Mouse (Mus musculus) forebrain, embryonic 11.5 days (tissue): ENCODE results near the gene Acp4. TPM values are rescaled to one million over a fixed set of nuclear protein-coding genes. Genes with fewer than 3 reads are reported as not detected.

Experiments used
- ATAC-seq: fragments of 200-750 bp; cut with Nextera tagmentation; replicated peaks from 2 replicates; pipeline ENCODE4 v1.8.0; 2017; ENCODE audit warnings: moderate TSS enrichment; ENCODE audit not compliant: low FRiP score
- DNase-seq: peaks from one replicate; pipeline ENCODE4 v3.0.0-alpha.2; 2017; ENCODE audit warnings: low spot score
- H3K27ac ChIP-seq: fragments of 300-500 bp; sonication (generic); 2 replicates; pipeline ENCODE4 v1.5.1; 2014; ENCODE audit warnings: low read depth, low read length
- H3K27me3 ChIP-seq: fragments of 300-500 bp; sonication (generic); 2 replicates; pipeline ENCODE4 v1.6.1; 2014; ENCODE audit warnings: mild to moderate bottlenecking, low read length, mixed read lengths; ENCODE audit not compliant: control insufficient read depth, insufficient read depth
- H3K36me3 ChIP-seq: fragments of 300-500 bp; sonication (generic); 2 replicates; pipeline ENCODE4 v1.6.1; 2014; ENCODE audit warnings: mild to moderate bottlenecking, low read length, moderate library complexity, mixed read lengths; ENCODE audit not compliant: control insufficient read depth, insufficient read depth
- H3K4me1 ChIP-seq: fragments of 300-500 bp; sonication (generic); replicated peaks from 2 replicates; pipeline ENCODE4 v1.6.1; 2014; ENCODE audit warnings: low read length, mixed read lengths; ENCODE audit not compliant: control insufficient read depth, insufficient read depth
- H3K4me2 ChIP-seq: fragments of 300-500 bp; sonication (generic); 2 replicates; pipeline ENCODE4 v1.6.1; 2014; ENCODE audit warnings: low read depth, mild to moderate bottlenecking, low read length, moderate library complexity, mixed read lengths; ENCODE audit not compliant: severe bottlenecking
- H3K4me3 ChIP-seq: fragments of 300-500 bp; sonication (generic); 2 replicates; pipeline ENCODE4 v1.5.1; 2014; ENCODE audit warnings: low read depth, low read length
- H3K9ac ChIP-seq: fragments of 300-500 bp; sonication (generic); 2 replicates; pipeline ENCODE4 v1.6.1; 2014; ENCODE audit warnings: low read length
- H3K9me3 ChIP-seq: fragments of 300-500 bp; sonication (generic); 2 replicates; pipeline ENCODE4 v1.6.1; 2016; ENCODE audit warnings: low read length, mixed read lengths; ENCODE audit not compliant: control insufficient read depth
- WGBS: fragments of 180-500 bp; shearing (Covaris S2); extraction: QIAGEN DNeasy Blood & Tissue Kit; methylation state at CpG from one replicate; pipeline ENCODE4 v1.1.7; 2014; 5-methylcytosine and 5-hydroxymethylcytosine counted together
- polyA plus RNA-seq: library from polyadenylated mRNA; unstranded; fragments of >200 nt; fragmentation: Nextera tagmentation; extraction: Ambion mirVana; gene quantifications from 2 replicates; pipeline ENCODE4 v1.2.1, GENCODE M21; 2014

The Acp4 gene
- polyA plus RNA-seq, 1 experiment from 2014 or later = not detected

DNA sequence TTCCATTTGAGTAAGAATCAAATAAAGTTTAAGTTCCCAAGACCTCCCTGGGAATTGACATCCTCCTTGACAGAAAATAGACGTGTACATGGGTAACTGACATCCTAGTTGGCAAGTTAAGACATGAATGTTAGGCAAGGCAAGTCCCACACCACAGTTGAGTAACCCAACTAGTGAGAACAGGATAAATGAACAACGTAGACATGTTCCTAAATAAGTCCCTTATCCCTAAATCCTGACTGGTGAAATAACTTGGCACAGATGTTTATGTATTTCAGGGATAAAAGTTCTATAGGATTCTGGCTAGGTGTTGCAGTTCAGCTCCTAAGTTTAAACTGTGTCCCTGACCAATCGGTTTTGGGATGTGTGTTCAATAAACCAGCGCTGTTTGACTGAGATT lies 33.8 kb upstream of the Acp4 start:
- WGBS = 81% methylated on average over 4 of the region's 4 CpGs
- H3K9ac ChIP-seq = no peak overlapping the region
- H3K27ac ChIP-seq = no peak overlapping the region
- H3K4me2 ChIP-seq = no peak overlapping the region
- ATAC-seq (no peak), DNase-seq (no peak)
- no peaks in the 10 kb centered on the region for H3K36me3 ChIP-seq
- no peak overlapping the region for H3K4me3 ChIP-seq
- no peaks in the 10 kb centered on the region for H3K4me1 ChIP-seq
- H3K27me3 ChIP-seq = no peaks in the 10 kb centered on the region
- no peaks in the 10 kb centered on the region for H3K9me3 ChIP-seq

DNA sequence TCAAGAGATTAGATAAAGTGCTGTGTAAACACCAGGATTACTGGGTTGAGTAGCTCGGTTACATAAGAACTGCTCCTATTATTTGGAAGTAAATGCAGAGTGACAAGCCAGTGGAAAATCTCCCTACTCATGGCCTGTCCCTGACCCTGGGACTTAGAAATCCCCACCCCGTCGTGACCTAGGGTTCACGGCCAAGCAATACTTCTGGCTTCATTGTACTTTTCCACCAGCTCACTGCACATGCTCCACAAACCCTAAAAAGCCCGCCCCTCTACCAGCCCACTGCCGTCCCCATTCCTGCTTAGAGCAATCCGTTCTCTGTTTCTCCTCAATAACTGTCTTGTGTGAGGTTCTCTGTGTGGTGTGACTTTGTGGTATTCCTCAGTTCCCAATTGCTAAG lies 30.6 kb upstream of the Acp4 start:
- H3K4me3 ChIP-seq = no peak overlapping the region
- ATAC-seq (no peak), DNase-seq (no peak)
- no peaks in the 10 kb centered on the region for H3K4me1 ChIP-seq
- WGBS = 76% methylated on average over 7 of the region's 7 CpGs
- H3K4me2 ChIP-seq = no peak overlapping the region
- H3K27me3 ChIP-seq = no peaks in the 10 kb centered on the region
- H3K9ac ChIP-seq = no peak overlapping the region
- no peaks in the 10 kb centered on the region for H3K36me3 ChIP-seq
- H3K27ac ChIP-seq = no peak overlapping the region
- H3K9me3 ChIP-seq = no peaks in the 10 kb centered on the region

DNA sequence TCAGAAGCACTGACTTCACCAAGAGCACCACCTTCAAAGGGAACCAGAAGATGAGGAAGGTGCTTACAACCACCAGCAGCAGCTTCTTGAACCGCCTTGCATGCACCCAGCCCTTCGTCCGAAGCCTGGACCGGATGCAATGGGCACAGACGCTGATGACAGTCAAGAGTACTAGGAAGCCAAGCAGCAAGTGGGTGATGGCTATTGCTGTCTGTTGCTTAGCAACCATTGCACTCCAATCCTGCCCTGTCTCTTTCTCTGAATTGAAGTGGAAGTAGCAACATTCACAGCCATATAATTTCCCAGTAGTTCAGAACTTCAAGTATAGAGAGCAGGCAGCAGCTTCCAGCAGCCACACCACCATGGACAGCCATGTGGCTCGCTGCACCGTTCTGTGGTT lies 24.4 kb upstream of the Acp4 start:
- no peak for DNase-seq

DNA sequence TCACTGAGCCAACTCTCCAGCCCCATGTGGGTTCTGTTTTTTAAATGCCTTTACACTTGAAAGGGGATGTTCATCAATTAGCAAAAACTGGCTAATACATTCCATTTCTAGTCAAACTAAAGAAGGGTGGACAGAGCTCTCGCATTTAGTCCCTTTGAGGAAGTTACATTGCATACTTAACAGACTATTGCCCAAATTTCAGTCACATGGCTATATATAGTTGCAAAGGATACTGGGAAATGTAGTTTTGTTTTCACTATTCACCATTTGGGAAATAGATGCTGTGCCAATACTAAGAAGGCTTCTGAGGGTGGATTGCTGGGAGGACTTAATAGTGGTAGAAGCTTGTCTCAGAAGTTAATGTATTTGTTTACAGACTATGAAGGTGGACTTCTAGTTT lies 23.8 kb upstream of the Acp4 start:
- Histone ChIP-seq H3K4me3 (no peak overlapping the region), H3K4me1 (no peaks in the 10 kb centered on the region), H3K9ac (no peak overlapping the region), H3K4me2 (no peak overlapping the region), H3K27me3 (no peaks in the 10 kb centered on the region), H3K9me3 (no peaks in the 10 kb centered on the region), H3K36me3 (no peaks in the 10 kb centered on the region), H3K27ac (no peak overlapping the region)
- ATAC-seq (no peak), DNase-seq (no peak)
- WGBS = 78% methylated on average over 1 of the region's 1 CpGs

More for the DNA sequence above, 24.4 kb upstream of the Acp4 start:
- no peaks in the 10 kb centered on the region for H3K9me3 ChIP-seq
- ATAC-seq = no peak
- no peaks in the 10 kb centered on the region for H3K36me3 ChIP-seq
- 81% methylated on average over 7 of the region's 7 CpGs for WGBS
- no peaks in the 10 kb centered on the region for H3K4me1 ChIP-seq
- no peaks in the 10 kb centered on the region for H3K27me3 ChIP-seq
- H3K4me2 ChIP-seq = no peak overlapping the region
- H3K4me3 ChIP-seq = no peak overlapping the region
- H3K9ac ChIP-seq = no peak overlapping the region
- no peak overlapping the region for H3K27ac ChIP-seq

GRCm38 (mm10) chr7:44277250-44277622 lies 20.1 kb upstream of the Acp4 start:
- WGBS = 46% methylated on average over 2 of the region's 2 CpGs
- ATAC-seq (no peak), DNase-seq (no peak)

DNA sequence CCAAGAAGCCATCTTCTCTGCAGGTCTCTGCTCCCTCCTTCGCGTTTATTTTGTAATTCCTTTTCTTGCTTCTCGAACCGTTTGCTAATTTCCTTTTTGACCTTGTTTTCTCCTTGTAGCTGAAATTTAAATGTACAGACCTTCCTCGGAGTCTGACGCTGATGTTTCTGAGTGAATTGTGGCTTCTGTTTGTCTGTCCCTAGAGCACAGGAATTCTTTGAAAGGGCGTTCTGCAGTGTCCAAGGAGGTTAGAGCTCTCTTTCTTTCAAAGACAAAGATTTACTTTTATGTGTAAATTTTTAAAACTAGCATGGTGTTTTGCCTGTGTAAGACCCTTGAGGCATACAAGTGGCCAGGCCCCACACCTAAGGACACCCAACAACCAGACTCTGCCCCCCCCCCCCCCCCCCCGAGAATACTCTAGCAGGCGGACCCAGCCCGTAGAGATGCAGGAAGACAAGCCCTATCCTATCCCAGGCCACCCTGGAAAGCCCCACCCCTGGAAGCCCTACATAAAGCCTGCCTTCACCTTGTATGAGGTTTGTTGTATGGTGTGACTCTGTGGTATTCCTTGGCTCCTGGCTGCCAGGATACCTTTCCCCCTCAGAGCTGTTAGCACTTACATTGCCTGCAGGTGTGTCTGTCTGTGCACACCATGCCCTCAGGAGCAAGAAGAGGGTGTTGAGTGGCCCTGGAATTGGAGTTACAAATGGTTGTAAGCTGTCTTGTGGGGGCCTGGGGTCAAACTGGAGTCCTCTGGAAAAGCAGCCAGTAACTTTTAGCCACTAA lies 19.5 kb upstream of the Acp4 start:
- no peak overlapping the region for H3K27ac ChIP-seq
- no peak for DNase-seq
- no peak for ATAC-seq
- no peak overlapping the region for H3K4me2 ChIP-seq
- no peaks in the 10 kb centered on the region for H3K9me3 ChIP-seq
- H3K4me3 ChIP-seq = no peak overlapping the region
- H3K36me3 ChIP-seq = no peaks in the 10 kb centered on the region
- 65% methylated on average over 10 of the region's 10 CpGs for WGBS
- no peaks in the 10 kb centered on the region for H3K4me1 ChIP-seq
- no peaks in the 10 kb centered on the region; the same call in 1 of the 2 replicates for H3K27me3 ChIP-seq
- no peak overlapping the region for H3K9ac ChIP-seq

More at GRCm38 (mm10) chr7:44277250-44277622, 20.1 kb upstream of the Acp4 start:
- H3K27me3 ChIP-seq = no peaks in the 10 kb centered on the region; the same call in 1 of the 2 replicates
- H3K4me2 ChIP-seq = no peak overlapping the region
- H3K4me3 ChIP-seq = no peak overlapping the region
- H3K9me3 ChIP-seq = no peaks in the 10 kb centered on the region
- no peaks in the 10 kb centered on the region for H3K4me1 ChIP-seq
- no peak overlapping the region for H3K9ac ChIP-seq
- H3K36me3 ChIP-seq = no peaks in the 10 kb centered on the region
- H3K27ac ChIP-seq = no peak overlapping the region

GRCm38 (mm10) chr7:44275546-44275945 lies 18.4 kb upstream of the Acp4 start:
- no peak overlapping the region for H3K4me3 ChIP-seq
- WGBS = 81% methylated on average over 3 of the region's 3 CpGs
- H3K36me3 ChIP-seq = no peaks in the 10 kb centered on the region
- DNase-seq (no peak), ATAC-seq (no peak)
- no peak overlapping the region for H3K27ac ChIP-seq
- no peaks in the 10 kb centered on the region; the same call in 1 of the 2 replicates for H3K27me3 ChIP-seq
- no peak overlapping the region for H3K9ac ChIP-seq
- no peak overlapping the region for H3K4me2 ChIP-seq
- no peaks in the 10 kb centered on the region for H3K4me1 ChIP-seq
- no peaks in the 10 kb centered on the region for H3K9me3 ChIP-seq

DNA sequence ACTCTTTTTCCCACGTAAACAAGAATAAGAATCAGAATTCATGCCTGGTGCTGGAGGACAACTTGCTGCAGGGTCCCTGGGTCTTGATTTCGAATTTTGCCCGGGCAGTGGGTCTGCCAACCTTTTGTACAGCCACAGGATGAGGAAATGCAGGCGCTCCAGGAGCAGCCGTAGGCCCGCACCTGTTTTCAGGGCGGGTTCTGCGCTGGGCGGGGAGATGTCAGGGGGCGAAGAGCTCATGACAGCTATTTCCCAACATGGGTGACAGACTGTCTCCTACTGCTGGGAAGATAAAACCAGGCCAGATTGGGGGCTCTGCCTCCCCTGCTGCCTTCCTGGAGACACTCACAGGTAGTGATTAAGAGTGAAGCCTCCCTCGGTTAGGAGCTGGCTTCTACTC lies 16.9 kb upstream of the Acp4 start:
- ATAC-seq (no peak), DNase-seq (no peak)
- Histone ChIP-seq H3K4me2 (no peak overlapping the region), H3K4me1 (no peaks in the 10 kb centered on the region), H3K9me3 (no peaks in the 10 kb centered on the region), H3K9ac (no peak overlapping the region), H3K27ac (no peak overlapping the region), H3K36me3 (no peaks in the 10 kb centered on the region), H3K27me3 (no peaks in the 10 kb centered on the region; the same call in 1 of the 2 replicates), H3K4me3 (no peak overlapping the region)
- WGBS = 38% methylated on average over 11 of the region's 11 CpGs

GRCm38 (mm10) chr7:44273446-44273845 lies 16.3 kb upstream of the Acp4 start:
- 69% methylated on average over 7 of the region's 7 CpGs for WGBS
- H3K9me3 ChIP-seq = no peaks in the 10 kb centered on the region
- H3K27me3 ChIP-seq = no peaks in the 10 kb centered on the region; the same call in 1 of the 2 replicates
- DNase-seq (no peak), ATAC-seq (no peak)
- no peak overlapping the region for H3K9ac ChIP-seq
- H3K27ac ChIP-seq = no peak overlapping the region
- H3K4me3 ChIP-seq = no peak overlapping the region
- no peak overlapping the region for H3K4me2 ChIP-seq
- no peaks in the 10 kb centered on the region for H3K36me3 ChIP-seq
- H3K4me1 ChIP-seq = no peaks in the 10 kb centered on the region
